Mouse (Mus musculus): ENCODE data around the gene Zfpm1.
A peak's percentile ranks its signal among the peaks of the same experiment; 100 is the strongest.

The Zfpm1 gene

DNA sequence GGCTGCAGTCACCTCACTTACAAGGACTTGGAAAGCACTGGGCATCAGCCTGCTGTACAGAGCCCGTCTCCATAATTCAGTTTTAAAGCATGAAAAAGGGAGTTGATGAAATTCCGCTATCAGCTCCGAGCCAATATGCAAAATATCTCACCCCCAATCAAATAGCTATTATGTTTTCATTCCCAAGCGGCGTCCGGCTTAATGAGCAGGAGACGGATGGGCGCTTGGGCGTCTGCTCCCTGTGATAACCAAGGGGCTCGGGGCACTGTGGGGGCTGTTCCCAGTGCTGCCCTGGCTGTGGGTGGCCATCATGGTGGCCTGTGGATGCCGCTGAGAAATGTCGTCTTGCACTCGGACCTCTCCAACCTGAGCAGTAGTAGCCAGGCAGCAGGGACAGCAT is 19.1 kb downstream of the Zfpm1 start:
- DNase-seq, result no peak

DNA sequence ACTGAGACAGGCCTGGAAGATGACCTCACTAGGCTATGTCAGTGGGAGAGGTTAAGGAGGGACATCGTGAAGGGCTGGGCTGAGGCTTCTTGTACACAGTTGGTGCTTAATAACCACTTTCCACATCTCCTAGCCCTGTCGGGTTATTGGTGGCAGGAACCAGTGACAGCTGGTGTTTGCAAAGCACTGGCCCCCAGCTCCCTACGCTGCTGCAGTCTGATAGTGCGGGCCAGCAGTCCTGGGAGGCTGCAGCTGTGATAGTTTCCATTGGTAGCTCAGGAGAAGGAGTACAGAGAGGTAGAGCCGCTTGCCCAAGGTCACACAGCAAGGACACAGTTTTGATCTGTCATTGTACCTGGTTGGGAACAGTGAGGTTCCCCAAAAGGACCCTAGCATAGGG is 19.9 kb downstream of the Zfpm1 start:
- DNase-seq, result no peak

GRCm38 (mm10) chr8:122303451-122303850 is 21.5 kb downstream of the Zfpm1 start:
- no peak for DNase-seq

- DNase-seq, result no peak
Observed at GRCm38 (mm10) chr8:122304058-122304457, 22.1 kb downstream of the Zfpm1 start.

DNA sequence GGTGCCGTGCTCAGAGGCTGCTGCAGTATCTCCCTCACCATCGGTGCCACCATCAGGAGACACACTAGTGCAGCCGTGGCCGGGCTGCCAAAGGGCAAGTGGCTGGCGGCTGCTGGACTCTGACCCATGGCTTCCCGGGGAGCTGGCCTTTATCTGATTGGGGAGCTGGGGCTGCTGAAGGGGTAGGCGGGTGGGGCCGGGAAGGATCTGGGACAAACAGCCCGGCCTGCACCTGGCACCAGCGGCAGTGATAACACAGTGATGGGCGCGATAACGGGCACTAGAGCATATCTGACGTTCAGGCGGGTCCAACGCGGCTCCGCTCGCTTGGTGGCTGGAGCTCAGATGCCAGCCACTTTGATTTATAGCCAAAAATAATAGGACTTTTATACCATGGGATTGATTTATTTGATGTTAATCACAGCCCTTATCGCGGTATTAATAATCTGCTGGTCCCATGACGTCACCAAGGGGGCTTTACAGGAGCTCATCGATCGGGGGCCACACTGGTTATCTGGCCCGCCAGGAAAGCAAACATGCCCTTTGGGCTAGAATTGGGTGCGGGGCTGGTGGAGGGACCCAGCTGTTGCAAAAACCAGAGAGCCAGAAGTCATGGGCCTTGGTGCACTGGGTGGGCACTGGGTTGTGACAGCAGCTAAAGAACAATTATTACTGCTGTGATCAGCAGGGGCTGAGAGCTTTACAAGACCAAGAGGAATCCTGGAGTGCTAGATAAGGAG is 24.9 kb downstream of the Zfpm1 start:
- DNase-seq, result no peak

DNA sequence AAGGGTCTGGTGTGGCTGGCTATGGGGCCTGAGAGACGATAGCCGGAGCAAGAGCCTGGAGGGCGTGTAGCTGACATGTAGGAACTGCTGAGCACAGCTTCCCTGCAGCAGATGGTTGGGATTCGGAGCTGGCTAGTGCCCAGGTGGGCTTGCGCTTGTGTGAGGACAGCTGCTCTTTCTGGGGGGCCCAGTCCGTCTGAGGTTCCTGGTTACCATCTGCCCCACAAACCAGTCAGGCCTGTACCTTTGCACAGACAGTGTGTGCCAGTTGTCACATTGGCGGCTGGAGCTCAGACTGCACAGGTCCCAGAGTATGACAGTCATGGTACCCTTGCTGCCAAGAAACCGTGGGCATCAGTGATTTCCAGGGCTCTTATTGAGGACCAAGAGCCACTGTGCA is 25.9 kb downstream of the Zfpm1 start:
- DNase-seq, result no peak

GRCm38 (mm10) chr8:122309272-122309671 is 27.3 kb downstream of the Zfpm1 start:
- no peak for DNase-seq

DNA sequence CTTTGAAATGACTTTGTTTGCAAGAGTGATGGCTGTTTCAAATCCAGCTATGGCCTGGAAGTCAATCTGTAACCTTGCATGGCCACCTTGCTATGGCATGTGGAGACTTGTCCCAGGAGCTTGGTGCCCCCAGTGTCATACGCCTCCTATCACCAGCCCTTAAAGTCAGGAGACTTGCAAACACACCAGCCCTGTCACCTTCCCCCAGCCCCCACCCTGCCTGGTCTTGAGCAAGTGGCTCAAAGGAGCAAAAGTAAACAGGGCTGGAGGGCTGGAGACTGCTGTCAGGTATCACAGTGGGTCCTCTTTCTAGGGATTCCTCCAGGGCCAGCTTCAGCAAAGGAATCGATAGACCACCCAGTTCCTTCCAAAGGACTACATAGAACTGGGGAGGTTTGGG is 29.2 kb downstream of the Zfpm1 start:
- no peak for DNase-seq

DNA sequence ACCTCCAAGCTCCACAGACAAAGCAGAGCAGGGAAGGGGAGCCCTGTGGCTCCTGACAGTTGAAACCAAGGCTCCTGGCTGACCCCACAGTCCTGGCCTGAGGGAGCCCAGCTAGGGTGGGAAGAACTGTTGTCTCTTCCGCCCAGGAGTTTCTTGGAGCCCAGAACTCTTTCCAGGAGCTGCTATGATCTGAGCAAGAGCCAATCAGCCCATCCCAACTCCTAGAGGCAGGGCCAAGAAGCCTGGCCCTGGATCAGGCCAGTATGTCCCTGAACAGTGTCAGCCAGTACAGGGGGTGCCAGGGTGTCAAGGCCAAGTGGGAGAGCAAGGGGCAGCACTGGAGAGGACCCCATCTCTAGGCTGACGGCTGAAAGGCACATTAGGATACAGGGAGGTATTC is 30.6 kb downstream of the Zfpm1 start:
- no peak for DNase-seq

- no peak for DNase-seq
Observed at GRCm38 (mm10) chr8:122313310-122313709, 31.4 kb downstream of the Zfpm1 start.

- DNase-seq, result no peak
Observed at GRCm38 (mm10) chr8:122314899-122315496, 33.1 kb downstream of the Zfpm1 start.

- DNase-seq, result no peak
Observed at GRCm38 (mm10) chr8:122316402-122316801, 34.5 kb downstream of the Zfpm1 start.

DNA sequence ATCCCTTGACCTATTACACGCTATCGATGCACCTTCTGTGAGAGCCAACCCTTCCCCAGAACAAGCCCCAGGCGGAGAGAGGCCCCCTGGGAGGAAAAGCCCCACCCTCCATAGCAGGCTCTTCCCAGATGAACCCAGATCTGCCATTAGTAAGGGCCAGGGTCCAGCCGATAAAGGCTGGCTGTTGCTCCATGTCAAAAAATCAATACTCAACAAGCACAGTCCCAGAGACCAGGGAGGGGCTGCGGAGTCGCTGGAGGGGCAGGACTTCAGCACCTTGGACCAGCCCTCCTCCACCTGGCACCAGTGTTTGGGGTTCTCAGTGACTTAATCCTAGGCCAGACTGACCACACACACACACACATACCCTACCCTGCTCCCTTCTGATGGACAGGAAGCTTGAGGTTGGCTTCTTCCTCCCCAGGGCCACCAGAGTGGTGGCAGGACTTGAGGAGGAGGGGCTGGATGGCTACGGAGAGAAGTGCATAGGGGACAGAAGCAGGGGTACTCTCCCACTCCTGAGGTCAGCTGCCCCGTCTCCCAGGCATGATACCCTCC is 36.1 kb downstream of the Zfpm1 start:
- DNase-seq, result no peak

DNA sequence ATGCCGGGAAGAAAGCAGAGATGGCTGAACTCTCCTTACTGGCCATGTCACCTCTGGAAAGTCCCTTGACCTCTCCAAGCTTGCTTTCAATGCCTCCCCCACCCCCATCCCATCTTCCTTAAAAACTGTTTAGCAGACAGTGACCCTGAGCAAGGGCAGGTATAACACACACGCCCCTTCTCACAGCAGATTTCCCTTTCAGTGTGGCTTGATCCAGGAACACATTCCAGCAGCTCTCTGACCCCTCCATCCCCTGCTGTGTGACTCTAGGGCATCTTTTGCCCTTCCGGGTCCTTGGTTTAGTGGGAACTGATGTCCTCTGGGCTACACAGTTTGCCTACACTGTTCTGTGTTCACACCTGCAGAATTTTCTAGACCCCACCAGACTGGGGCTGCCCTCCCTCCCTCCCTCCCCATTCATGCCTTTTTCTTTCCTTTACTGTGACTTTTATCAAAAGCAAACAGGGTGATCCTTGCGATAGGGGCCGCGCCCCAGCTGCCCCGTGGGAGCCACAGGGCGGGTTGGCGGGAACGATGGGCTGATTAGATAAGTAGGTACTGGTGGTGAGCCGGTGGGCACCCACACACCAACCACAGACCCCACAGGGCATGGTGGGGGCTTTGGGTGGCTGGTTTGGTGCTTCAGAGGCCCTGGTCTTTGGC is 37.2 kb downstream of the Zfpm1 start:
- DNase-seq, result no peak

GRCm38 (mm10) chr8:122319708-122320075 is 37.8 kb downstream of the Zfpm1 start:
- DNase-seq, result no peak

- no peak for DNase-seq
Observed at GRCm38 (mm10) chr8:122320541-122320940, 38.6 kb downstream of the Zfpm1 start.

DNA sequence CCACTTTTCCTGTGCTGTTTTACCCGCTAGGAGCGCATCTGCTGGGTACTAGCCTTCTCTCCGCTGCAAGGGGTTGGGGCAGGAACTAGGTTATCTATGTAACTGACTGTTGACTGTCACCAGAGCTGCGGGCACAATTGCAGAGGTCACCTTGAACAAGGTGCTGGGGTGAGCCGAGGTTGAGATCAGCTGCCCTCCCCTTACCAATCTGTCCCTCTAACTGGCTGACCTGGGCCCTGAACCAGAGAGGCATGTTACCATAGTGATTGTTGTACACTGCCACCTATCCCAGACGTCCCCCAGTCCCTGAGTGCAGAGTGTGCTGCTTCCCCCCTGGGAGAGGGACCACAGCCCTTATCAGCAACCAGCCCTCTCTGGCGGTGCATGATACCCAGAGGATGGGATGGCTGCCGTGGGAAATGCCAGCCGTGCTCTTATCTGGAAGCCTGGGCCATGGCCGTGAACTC is 39.5 kb downstream of the Zfpm1 start:
- DNase-seq, result no peak

DNA sequence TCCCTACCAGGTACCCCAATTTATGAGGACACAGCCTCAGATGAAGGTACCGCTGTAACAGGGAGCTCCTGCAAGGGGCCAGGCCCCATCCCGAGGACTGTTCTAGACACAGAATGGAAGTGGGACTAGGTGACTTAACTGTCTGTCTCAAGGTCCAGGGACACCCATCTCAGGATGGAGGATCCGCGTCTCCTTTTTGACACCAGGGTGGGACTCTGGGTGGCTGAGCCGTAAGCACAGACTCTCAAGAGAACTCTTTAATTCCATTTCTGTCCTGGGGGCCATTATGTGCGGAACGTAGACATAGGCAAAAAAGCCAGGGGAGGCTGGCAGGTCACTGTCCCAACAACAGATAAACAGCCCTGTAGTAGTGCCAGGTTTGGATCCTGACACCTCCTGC is 40.2 kb downstream of the Zfpm1 start:
- no peak for DNase-seq

GRCm38 (mm10) chr8:122322792-122323191 is 40.9 kb downstream of the Zfpm1 start:
- DNase-seq, result no peak

GRCm38 (mm10) chr8:122323951-122324402 is 42.0 kb downstream of the Zfpm1 start:
- peak; percentile 58 for DNase-seq

DNA sequence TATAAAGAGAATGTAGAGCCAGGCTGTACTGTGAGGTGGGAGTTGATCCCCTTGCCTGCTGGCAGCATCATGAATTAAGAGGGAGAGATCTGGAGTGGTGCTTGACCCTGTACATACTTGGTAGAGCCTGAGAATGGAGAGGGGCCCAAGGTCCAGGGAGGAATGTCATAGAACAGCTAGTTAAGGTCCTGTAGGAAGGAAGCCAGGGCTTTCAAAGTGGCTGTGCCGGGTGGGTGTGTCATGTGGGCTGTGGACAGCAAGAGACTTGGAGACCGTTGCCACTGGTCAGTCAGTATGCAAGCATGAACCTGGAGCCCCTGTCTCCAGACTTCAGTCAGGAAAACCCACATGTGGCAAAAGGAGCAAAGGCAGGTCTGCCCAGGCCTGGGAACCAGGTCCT is 43.3 kb downstream of the Zfpm1 start:
- no peak for DNase-seq

DNA sequence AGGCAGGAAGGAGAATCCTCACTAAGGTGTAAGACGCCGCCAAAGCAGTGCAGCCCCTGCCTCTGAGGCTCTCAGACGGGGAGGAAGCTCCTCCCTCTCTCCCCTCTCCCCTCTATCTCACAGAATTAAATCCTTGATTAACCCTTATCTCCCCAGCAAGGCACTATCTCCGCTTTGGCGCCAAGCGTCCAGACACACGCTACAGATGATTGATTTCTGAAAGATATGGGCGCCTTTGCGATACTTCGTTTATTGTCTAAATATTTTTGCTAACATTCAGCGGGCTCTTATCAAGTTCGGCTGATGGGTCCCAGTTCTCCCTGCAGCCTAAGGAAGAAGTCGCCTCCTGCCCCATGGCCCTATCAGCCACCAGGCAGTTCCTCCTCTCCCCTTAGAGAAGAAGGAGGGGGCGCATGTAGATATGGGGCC is 44.2 kb downstream of the Zfpm1 start:
- DNase-seq, result no peak

GRCm38 (mm10) chr8:122329072-122329471 is 47.1 kb downstream of the Zfpm1 start:
- DNase-seq, result no peak

All from thymus, postnatal 14 days (tissue).